Mouse (Mus musculus): ENCODE measurements around the gene Jazf1.

GRCm38 (mm10) chr6:53054909-53055308, 13.5 kb downstream of the Jazf1 start:
- no peak for TF ChIP-seq POLR2A (IDR thresholded peaks at IDR 0.05; ENCODE audit: control insufficient read depth, extremely low read depth, insufficient read depth, low read length, poor library complexity)
- TF ChIP-seq CTCF (IDR thresholded peaks at IDR 0.05; ENCODE audit: borderline replicate concordance, control insufficient read depth, extremely low read depth, insufficient read depth, low read length, poor library complexity), result no peak
